Mouse (Mus musculus) cerebellum, adult 8-10 months (tissue): ENCODE data around the gene Mettl16.

Source experiments
- DNase-seq: peaks from one replicate; pipeline ENCODE4 v3.0.0; 2022

Gene Mettl16

GRCm38 (mm10) chr11:74770595-74771207, at the start of gene Mettl16:
Gene Mettl16 (plus strand): TSS chr11:74770830.
- DNase-seq: peak; percentile 94

- no peak for DNase-seq
These were observed 49.5 kb upstream of the Mettl16 start for GRCm38 (mm10) chr11:74721141-74721540.

- DNase-seq: no peak
These were observed 48.7 kb upstream of the Mettl16 start for GRCm38 (mm10) chr11:74721971-74722370.

DNA sequence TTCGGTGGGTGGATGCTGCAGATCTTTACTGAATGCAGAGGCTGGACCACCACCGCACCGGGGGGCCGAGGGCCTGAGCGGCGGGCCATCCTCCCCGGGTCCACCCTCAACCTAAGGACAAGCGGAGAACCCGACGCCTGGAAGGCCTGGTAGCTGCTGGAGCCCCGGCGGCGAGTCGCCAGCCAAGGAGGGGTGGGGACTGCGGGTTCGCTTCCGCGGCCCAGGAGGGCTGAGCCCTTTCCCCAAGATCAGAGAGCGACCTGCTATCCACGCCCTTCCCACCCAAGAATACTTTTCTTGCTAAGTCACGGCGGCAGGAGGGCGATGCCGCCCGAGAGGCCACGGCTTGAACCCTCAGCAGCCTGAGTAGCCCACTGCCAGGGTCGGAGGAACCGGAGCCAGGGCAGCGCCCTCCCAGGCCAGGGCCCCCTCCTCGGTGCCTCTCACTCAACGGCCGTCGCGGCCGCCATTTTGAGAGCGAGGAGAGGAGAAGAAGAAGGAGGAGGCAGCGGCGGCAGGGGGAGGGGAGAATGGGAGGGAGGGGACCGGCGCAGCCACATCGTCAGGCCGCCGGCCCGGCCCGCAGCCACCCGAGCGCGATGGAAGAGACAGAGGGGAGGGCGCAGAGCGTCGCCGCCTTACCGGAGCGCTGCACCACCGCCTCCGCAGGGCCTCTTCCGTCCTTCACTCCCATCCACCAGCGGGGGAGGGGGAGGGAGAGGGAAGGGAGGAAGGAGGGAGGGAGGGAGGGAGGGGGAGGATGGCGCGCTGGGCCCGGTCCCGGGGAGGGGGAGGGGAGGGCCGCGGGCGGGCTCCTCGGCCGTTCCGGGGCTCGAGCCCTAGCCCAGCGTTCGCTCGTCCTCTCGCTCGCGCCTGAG, 47.0 kb upstream of the Mettl16 start:
- peak; percentile 81 for DNase-seq

DNA sequence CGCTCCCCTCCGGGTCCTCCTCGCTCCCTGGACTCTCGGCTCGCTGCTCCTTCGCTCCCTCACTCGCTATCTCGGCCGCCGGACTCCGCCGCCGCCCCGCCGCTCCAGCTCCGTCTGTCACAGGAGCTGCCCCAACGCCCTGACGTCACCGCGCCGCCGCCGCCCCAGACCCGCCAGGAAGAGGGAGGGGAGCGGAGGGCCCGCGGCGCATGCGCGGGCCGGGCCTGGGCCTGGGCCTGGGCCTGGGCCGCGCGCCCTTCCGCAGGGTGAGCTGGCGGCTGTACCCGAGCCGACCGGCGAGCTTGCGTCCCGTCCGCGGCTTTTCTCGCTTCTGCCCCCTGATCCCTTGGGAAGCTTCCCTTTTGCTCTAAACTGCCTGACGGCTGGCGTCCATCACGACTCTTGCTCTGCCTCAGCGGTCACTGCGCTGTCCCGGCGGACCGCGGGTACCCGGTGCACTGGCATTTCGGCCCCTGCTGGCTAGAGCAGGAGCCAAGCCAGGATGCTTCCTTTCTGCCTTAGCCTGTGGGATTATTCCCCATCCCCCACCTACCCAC, 46.3 kb upstream of the Mettl16 start, which contains the start of gene Pafah1b1:
Gene Pafah1b1, minus strand, starts transcription at position 436 of the 557 bp plus-strand sequence.
- peak; percentile 97 for DNase-seq

DNA sequence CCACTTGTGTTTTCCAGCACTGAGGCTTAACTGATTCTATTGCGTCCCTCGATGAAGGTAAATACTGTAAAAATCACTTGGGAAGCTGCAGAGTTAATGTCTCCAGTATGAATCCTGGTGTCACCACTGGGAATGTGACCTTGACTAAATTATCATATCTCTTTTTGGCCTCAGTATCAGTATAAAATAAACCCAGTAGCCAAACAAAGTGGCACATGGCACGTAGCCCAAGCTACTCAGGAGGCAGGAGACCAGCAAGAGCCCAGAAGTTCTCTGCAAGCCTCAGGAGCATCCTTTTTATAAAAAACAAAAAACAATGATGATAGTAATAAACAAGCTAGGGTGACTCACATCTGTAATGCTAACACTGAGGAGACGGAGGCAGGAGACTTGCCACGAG, 45.4 kb upstream of the Mettl16 start:
- DNase-seq: peak; percentile 37

GRCm38 (mm10) chr11:74734917-74735316, 35.7 kb upstream of the Mettl16 start:
- DNase-seq: no peak

DNA sequence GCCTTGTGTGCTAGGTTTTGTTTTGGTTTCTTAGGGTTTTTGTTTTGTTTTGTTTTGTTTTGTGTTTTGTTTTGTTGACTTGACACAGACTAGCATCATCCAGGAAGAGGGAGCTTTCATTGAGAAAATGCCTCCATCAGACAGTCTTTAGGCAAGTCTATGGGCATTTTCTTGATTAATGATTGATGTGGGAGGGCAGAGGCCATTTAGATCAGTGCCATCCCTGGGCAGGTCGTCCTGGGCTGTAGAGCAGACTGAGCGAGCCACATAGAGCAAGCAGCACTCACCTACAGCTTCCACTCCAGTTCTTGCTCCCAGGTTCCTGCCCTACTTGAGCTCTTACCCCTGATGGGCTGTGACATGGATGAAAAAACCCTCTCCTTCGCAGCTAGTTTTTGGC, 32.8 kb upstream of the Mettl16 start:
- no peak for DNase-seq

DNA sequence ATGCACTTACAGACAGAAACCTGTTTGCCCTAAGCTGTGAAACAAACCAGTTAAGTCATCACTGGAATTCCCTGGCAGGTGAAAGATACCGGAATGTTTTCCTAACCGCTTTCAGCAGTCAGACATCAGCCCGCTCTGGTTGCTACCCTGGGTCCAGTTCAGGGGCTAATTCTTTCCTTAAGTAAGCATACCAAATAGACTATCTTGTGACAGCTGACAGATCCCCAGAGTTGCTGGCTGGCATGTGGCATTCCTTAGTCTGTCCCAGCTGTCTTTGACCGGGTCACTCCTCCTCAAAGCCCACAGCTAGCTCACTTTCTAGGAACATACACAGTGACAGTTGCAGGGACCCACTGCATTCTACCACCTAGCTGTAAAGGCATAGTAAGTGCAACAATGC, 22.6 kb upstream of the Mettl16 start:
- DNase-seq: no peak

DNA sequence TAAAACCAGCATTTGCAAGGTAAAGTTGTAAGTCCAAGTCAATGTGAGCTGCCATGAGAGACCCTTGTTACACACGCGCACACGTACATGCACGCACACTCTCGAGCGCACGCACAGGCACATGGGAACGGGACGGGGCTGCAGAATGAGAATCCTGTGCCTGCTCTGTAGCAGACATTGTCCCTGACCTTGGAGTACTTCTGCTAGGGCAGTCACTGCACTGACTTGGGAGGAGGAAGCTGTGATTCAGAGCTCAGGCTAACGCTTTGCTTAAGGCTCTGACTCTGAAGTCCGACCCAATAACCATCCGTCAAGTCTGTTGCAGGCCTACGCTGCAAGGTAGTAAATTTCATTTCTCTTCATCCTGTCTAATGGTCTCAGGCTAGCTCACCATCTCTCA, 21.4 kb upstream of the Mettl16 start:
- DNase-seq: no peak

GRCm38 (mm10) chr11:74750662-74751351, 19.8 kb upstream of the Mettl16 start:
- no peak for DNase-seq

DNA sequence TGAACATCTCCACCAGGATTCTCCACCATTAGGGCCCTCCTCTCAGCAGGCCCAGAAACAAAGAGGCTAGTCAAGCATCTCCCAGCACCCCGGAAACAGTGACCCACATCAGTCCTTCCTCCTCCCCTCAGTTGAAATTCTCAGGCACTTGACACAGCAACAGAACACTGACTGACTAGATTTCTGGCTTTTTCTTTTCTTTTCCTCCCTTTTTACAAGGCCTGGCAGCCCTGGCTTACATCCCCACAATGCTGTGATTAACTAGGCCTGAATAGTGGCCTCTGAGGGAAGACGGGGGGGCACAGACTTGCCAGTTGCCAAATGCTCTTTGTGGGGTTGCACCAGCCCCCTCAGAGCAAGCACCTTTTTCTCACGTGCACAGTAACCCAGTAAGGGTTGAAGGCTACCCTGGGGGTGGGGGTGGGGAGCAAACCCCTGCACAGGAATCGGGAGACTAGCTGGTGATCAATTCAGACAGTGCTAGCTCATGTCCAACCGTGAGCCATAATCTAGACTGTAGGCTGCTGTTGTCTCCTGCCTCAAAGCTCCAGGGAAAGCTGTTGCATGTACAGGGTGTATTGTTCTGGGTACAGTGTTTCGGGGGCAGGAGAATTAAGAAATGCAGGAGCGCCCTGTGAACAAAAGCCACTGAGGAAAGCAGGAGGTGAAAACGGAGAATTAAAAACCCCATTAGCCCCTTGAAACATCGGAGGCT, 19.1 kb upstream of the Mettl16 start:
- no peak for DNase-seq

GRCm38 (mm10) chr11:74756631-74757030, 14.0 kb upstream of the Mettl16 start:
- no peak for DNase-seq

GRCm38 (mm10) chr11:74761011-74761705, 9.5 kb upstream of the Mettl16 start:
- no peak for DNase-seq

GRCm38 (mm10) chr11:74763960-74764625, 6.5 kb upstream of the Mettl16 start:
- DNase-seq: no peak

- DNase-seq: no peak
These were observed 3.2 kb upstream of the Mettl16 start for GRCm38 (mm10) chr11:74767469-74767868.

GRCm38 (mm10) chr11:74768045-74768444, 2.6 kb upstream of the Mettl16 start:
- no peak for DNase-seq

- DNase-seq: no peak
These were observed 593 bp upstream of the Mettl16 start for GRCm38 (mm10) chr11:74770037-74770436.

DNA sequence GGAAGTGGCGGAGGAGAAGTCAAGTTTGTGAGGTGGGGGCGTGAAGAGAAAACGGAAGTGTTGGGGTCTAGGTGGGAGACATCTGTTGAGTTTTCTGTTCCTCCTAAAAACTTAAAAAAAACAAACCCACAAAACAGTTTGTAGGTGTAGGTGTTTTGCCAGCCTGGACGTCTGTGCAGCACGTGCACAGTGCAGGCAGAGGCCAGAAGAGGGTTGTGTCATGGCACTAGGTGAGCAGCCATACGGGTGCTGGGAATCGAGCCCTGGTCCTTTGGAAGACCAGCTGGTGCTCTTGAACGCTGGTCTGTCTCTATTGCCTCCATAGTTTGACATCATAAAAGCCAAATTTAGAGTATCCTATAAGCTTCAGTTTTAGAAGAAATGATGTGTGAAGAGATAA, 604 bp downstream of the Mettl16 start:
- peak; percentile 17 for DNase-seq

DNA sequence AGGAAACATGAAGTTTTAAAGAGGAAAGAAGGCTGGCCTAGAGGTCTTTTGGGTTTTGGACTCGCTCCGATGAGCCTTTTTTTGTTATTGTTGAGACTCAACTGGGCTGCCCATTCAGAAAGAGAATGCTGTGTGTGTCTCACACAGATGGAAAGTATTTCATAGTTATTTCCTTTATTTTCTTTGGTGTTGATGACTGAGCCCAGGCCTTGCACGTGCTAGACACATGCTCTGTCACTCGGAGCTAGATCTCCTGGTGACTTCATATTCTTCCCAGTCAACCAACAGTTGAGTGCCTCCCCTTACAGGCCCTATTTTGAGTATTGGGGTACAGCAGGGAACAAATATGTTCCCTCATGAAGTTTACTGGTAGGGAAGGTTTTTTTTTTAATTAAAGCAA, 1.0 kb downstream of the Mettl16 start:
- DNase-seq: no peak

GRCm38 (mm10) chr11:74772386-74772785, 1.8 kb downstream of the Mettl16 start:
- DNase-seq: no peak
